Mouse (Mus musculus): Measurements from ENCODE around the gene Tollip.
"Not testable (repeated sequence)": the region's sequence is repeated elsewhere in the genome, so short reads cannot be mapped to it uniquely, and the experiment has no call there.

The Tollip gene

GRCm38 (mm10) chr7:141934128-141934898 lies 16.0 kb upstream of the Tollip start:
- DNase-seq (ENCODE audit: low spot score): no peak

- no peak for DNase-seq (ENCODE audit: low spot score)
Measured at GRCm38 (mm10) chr7:141928642-141929041, 10.3 kb upstream of the Tollip start.

DNA sequence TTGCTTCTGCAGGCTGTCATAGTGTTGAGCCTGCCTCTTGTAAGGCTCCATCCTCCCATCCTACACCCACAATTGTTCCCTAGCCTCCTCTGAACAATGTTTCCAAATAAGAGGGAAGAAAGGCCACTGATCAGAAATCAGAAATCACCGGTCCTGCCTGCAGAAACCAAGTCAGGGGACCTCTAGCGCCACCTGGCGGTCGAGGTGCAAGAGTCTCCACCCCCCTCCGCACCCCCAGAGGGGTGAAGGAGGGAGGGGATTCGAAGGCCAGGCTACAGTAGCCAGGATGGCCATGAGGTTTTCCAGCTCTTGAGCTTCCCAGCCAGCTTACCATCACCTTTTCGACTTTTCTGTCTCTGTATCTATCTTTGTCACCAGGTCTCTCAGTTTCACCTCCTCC lies 6.6 kb upstream of the Tollip start:
- DNase-seq (ENCODE audit: low spot score): peak; percentile 52

GRCm38 (mm10) chr7:141924121-141924520 lies 5.8 kb upstream of the Tollip start:
- not testable (repeated sequence) for DNase-seq (ENCODE audit: low spot score)

GRCm38 (mm10) chr7:141911305-141911704 lies 7.0 kb downstream of the Tollip start:
- no peak for DNase-seq (ENCODE audit: low spot score)

- no peak for DNase-seq (ENCODE audit: low spot score)
Measured at GRCm38 (mm10) chr7:141908591-141908990, 9.7 kb downstream of the Tollip start.

DNA sequence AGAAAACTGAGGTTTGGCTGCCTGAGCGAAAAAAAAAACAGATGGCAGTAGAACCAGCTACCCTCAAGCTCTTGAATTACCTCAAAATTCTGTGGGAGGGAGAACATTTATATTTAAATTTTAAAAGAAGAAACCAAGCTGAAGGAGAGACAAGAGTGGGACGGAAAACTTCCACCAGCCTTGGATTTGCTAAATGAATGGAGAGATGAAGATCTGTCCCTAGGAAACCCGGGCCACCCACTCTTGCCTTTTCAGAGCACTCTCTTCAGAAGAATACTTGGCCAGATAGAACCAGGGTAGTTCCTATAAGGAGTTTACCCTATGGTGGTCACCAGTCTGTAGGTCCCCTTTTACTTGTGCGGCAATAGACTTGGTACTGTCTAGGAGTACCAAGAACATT lies 15.5 kb downstream of the Tollip start:
- no peak for DNase-seq (ENCODE audit: low spot score)

DNA sequence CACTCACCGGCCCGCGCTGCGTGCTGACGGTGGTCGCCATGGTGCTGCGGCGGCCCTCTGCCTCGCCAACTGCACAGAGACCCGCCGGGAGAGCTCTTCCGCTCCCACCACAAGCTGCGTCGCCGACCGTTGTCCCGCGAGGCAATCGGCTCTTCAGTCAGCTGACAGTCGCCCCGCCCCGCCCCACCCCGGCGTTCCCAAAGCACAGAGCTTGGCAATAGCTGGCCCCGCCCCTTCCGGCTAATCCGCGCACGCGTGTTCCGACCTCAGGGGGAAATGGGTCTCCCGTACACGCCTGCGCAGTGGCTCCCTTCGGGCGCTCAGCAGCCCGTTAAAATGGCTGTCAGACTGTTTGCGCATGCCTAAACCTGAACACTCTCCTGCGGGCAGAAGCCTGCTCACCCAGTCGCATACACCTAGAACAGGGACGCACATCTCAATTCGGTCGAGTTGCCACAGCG lies 16.0 kb downstream of the Tollip start:
- DNase-seq (ENCODE audit: low spot score): peak; percentile 99

- peak; percentile 10 for DNase-seq (ENCODE audit: low spot score)
Measured at GRCm38 (mm10) chr7:141901825-141902224, 16.5 kb downstream of the Tollip start.

DNA sequence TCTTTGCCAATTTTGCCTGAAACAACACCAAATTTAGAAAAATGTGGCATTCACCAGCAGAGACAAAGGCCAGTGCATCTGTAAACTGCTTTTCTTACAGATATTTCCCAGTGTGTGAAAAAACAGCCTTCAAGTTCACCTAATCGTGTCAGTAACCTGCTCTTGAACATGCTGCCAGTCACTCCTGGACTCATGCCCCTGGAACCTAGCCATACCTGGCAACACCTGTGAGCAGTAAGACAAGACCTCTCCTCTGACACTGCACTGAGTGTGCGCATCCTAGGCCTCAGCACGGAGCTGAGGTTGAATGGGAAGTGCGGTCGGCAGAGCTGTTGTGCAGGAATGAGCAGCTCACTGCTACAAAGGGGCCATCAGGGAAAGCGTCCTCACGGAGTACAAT lies 26.2 kb downstream of the Tollip start:
- DNase-seq (ENCODE audit: low spot score): no peak

DNA sequence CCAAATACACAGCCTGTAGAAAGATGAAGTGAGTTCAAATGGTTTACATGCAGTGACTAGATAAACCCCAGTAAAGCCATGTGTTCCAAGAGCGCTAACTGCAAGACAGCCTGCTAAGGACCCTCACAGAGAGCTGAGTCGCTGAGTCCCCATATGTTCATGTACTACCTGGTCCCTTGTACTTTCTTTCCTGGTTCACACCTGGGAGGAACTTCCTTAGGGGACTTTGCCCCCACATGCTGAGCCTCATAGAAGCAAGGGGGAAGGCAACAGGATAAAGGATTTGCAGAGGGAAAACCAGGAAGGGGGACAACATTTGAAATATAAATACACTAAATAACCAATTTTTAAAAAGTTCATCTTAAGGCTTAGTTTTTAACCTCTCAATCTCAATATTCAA lies 39.5 kb downstream of the Tollip start:
- no peak for DNase-seq (ENCODE audit: low spot score)

GRCm38 (mm10) chr7:141874891-141875290 lies 43.4 kb downstream of the Tollip start:
- DNase-seq (ENCODE audit: low spot score): no peak

DNA sequence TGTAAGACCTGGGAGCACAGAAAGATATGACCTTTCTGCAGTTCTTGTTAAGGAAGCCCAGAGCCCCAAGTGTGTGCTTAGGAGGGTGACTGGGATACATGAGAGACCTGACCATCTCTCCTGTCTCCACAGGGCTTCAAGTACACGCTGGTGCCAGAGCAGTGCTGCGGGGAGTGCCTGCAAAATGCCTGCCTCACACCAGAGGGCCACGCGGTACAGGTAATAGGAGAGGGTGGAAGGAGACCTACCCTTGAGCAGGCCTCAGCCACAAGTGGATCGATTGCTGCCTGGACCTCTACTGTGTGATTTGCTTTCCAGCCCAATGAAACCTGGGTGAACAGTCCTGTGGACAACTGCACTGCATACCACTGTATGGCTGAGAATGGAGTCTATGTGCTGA lies 47.8 kb downstream of the Tollip start:
- no peak for DNase-seq (ENCODE audit: low spot score)

DNA sequence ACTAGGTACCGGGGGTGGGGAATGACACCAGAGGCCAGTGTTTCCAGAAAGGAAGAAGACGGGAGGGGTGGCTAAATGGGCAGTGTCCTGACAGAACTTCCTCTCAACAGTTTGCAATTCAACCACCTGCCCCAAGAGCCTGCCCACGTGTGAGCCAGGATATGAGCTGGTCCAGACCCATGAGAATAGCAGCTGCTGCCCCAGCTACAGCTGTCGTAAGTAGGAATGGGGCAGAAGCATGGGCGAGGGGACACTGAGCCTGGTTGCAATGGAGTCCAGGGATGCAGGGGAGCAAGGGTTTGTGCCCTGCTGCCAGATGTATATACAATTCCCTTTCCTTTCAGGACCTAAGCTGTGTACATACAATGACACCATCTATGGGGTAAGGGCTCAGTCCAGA lies 48.7 kb downstream of the Tollip start:
- no peak for DNase-seq (ENCODE audit: low spot score)

DNA sequence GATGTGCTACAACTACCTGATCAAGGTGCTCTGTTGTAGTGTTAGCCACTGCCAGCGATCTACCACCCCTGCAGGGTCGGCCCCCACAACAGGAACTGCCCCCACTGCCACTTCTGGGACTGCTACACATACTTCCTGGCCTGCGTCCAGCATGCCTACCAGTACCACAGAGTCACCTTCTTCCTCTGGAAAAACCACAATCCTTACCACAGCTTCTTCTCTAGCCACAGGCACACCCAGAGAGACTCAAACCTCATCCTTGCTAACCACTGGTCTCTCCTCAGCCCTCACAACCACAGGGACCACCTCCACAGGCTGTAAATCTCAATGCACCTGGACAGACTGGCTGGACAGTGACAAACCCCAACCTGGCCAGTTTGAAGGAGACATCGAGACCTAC lies 57.3 kb downstream of the Tollip start:
- DNase-seq (ENCODE audit: low spot score): no peak

DNA sequence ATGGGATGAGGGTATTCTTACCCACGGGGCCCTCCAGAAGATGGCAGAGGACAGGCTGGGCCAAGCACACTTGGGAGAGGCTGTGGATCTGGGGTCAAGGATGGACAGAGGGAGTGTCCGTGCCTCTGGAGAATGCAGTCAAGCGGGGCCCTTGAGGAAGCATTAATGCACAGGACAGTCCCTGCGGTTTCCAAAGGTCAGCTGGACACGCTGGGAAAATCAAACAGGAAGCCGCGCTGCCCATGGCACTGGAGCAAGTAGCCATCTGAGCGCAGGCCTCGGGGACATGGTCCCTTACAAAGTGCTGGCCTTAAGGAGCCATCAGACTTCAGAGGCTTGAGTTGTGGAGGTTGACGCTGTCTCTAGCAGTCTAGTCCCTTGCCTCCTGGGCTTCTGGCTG lies 78.0 kb downstream of the Tollip start:
- no peak for DNase-seq (ENCODE audit: low spot score)

- DNase-seq (ENCODE audit: low spot score): peak; percentile 20
Measured at GRCm38 (mm10) chr7:141838779-141839178, 79.5 kb downstream of the Tollip start, which contains the start of gene Muc5b. Gene Muc5b (plus strand): TSS chr7:141839070.

GRCm38 (mm10) chr7:141836423-141836822 lies 81.9 kb downstream of the Tollip start:
- no peak for DNase-seq (ENCODE audit: low spot score)

DNA sequence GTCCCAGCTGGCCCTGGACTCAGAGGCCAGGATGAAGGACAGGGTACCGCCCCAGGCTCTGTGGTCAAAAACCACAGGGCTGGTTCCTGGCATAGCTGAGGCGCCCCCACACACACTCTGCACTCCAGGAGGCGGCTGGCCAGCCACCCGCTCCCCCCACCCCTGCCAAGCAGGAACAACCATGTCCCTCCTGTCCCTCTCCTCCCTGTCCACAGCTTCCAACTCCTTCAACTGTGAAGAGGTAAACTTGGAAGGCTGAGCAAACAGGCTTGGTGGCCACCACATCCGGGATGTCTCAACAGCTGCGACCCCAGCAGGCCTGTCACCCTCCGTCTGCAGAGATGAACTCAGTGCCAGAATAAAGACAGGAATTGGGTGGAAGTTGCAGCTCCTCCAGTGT lies 82.4 kb downstream of the Tollip start:
- DNase-seq (ENCODE audit: low spot score): no peak
